ENCODE assay signal across 9 mouse cellular contexts in genomic region chr7:16950861-16951635, GRCm38 (mm10). TPM values are rescaled to one million over a fixed set of nuclear protein-coding genes. Genes with fewer than 3 reads are reported as not detected.
DNase-seq lines count a peak whose midpoint lies in the region; ATAC-seq and TF ChIP-seq lines count a peak whose summit lies in the region.
"Had no signal": no experiment of that assay in that cellular context is flagged by ENCODE, and none has a peak within 500 bp of the region (broad histone marks: within the 10 kb centered on the region; RNA-seq: fewer than 3 reads in every experiment).

No protein-coding gene starts in this region.

- peak; percentile 91 for ATAC-seq in CD4-positive, CD25-positive, alpha-beta regulatory T cell, adult 4 months
- peak; percentile 81 for ATAC-seq in forebrain, embryonic 11.5 days (replicated peaks; ENCODE audit: low FRiP score)
- peak; percentile 50 for ATAC-seq in heart, embryonic 16.5 days (replicated peaks; ENCODE audit: extremely low read depth, insufficient read depth, low FRiP score)
- peak; percentile 81 for ATAC-seq in liver, postnatal 0 days
- peak; percentile 63 for ATAC-seq in neural tube, embryonic 14.5 days (ENCODE audit: low read depth)

- no peaks in the 10 kb centered on the region for H3K36me3 ChIP-seq in forebrain, embryonic 11.5 days (ENCODE audit: control insufficient read depth, insufficient read depth, low read length)
- no peaks in the 10 kb centered on the region for H3K36me3 ChIP-seq in heart, embryonic 16.5 days (ENCODE audit: control insufficient read depth, insufficient read depth)
- H3K36me3 ChIP-seq in liver, postnatal 0 days (replicated peaks; ENCODE audit: insufficient read depth, low read length), result no peaks in the 10 kb centered on the region
- H3K36me3 ChIP-seq in neural tube, embryonic 14.5 days (ENCODE audit: control insufficient read depth, insufficient read depth, low read length), result no peaks in the 10 kb centered on the region
- no peaks in the 10 kb centered on the region; the same call in 1 of the 2 replicates for H3K36me3 ChIP-seq in testis, adult 2 months (ENCODE audit: control insufficient read depth, insufficient read depth, low read length)

- no peak overlapping the region for H3K9ac ChIP-seq in forebrain, embryonic 11.5 days (ENCODE audit: low read length)
- H3K9ac ChIP-seq in heart, embryonic 16.5 days (ENCODE audit: low read length), result no peak overlapping the region
- H3K9ac ChIP-seq in liver, postnatal 0 days (replicated peaks), result no peak overlapping the region
- H3K9ac ChIP-seq in neural tube, embryonic 14.5 days (replicated peaks; ENCODE audit: low read depth, low read length), result no peak overlapping the region

- TF ChIP-seq CTCF in liver, postnatal 0 days (IDR thresholded peaks at IDR 0.05; ENCODE audit: low read depth), result peak; percentile 85
- TF ChIP-seq CTCF in testis, adult 2 months (IDR thresholded peaks at IDR 0.05; ENCODE audit: control insufficient read depth, insufficient read depth, insufficient replicate concordance, low read depth, low read length), result peak; percentile 65; the same call in 1 of the 2 replicates

- peaks cover 19% of the 10 kb centered on the region for H3K4me1 ChIP-seq in forebrain, embryonic 11.5 days (replicated peaks; ENCODE audit: control insufficient read depth, insufficient read depth, low read length)
- H3K4me1 ChIP-seq in heart, embryonic 16.5 days (ENCODE audit: control insufficient read depth, insufficient read depth, low read length), result peaks cover 32% of the 10 kb centered on the region
- H3K4me1 ChIP-seq in liver, postnatal 0 days (ENCODE audit: insufficient read depth), result peaks cover 11% of the 10 kb centered on the region
- H3K4me1 ChIP-seq in neural tube, embryonic 14.5 days (ENCODE audit: control insufficient read depth, insufficient read depth, low read length), result peaks cover 30% of the 10 kb centered on the region
- peaks cover 26% of the 10 kb centered on the region for H3K4me1 ChIP-seq in testis, adult 2 months (ENCODE audit: control insufficient read depth, insufficient read depth, low read length)

- no peak overlapping the region for H3K4me2 ChIP-seq in forebrain, embryonic 11.5 days (ENCODE audit: low read depth, low read length, severe bottlenecking)
- H3K4me2 ChIP-seq in heart, embryonic 16.5 days (ENCODE audit: low read depth, low read length), result peak overlapping the region; percentile 37; the same call in 1 of the 2 replicates
- no peak overlapping the region for H3K4me2 ChIP-seq in liver, postnatal 0 days (ENCODE audit: low read depth, low read length)
- H3K4me2 ChIP-seq in neural tube, embryonic 14.5 days (ENCODE audit: low read depth, low read length), result no peak overlapping the region

- TF ChIP-seq EP300 in liver, postnatal 0 days (IDR thresholded peaks at IDR 0.05; ENCODE audit: low read depth), result no peak

- no peak overlapping the region for H3K27ac ChIP-seq in forebrain, embryonic 11.5 days (ENCODE audit: low read depth, low read length)
- no peak overlapping the region for H3K27ac ChIP-seq in heart, embryonic 16.5 days (ENCODE audit: low read length)
- no peak overlapping the region for H3K27ac ChIP-seq in liver, postnatal 0 days (ENCODE audit: low read depth)
- H3K27ac ChIP-seq in neural tube, embryonic 14.5 days (ENCODE audit: low read depth, low read length), result peak overlapping the region; percentile 52; the same call in 1 of the 2 replicates
- H3K27ac ChIP-seq in testis, adult 2 months (ENCODE audit: control insufficient read depth, insufficient read depth, low read depth, low read length), result peak overlapping the region; percentile 94

- H3K27me3 ChIP-seq in forebrain, embryonic 11.5 days (ENCODE audit: control insufficient read depth, insufficient read depth, low read length), result peaks cover 35% of the 10 kb centered on the region
- H3K27me3 ChIP-seq in heart, embryonic 16.5 days (ENCODE audit: control insufficient read depth, insufficient read depth, low read length), result peaks cover 24% of the 10 kb centered on the region
- H3K27me3 ChIP-seq in liver, postnatal 0 days (ENCODE audit: insufficient read depth, low read length), result peaks cover 40% of the 10 kb centered on the region
- H3K27me3 ChIP-seq in neural tube, embryonic 14.5 days (ENCODE audit: control insufficient read depth, insufficient read depth, low read length), result no peaks in the 10 kb centered on the region
- no peaks in the 10 kb centered on the region for H3K27me3 ChIP-seq in testis, adult 2 months (ENCODE audit: control insufficient read depth, insufficient read depth, low read length)

- H3K4me3 ChIP-seq in forebrain, embryonic 11.5 days (ENCODE audit: low read depth, low read length), result no peak overlapping the region
- H3K4me3 ChIP-seq in heart, embryonic 16.5 days (ENCODE audit: low read length), result no peak overlapping the region
- no peak overlapping the region for H3K4me3 ChIP-seq in liver, postnatal 0 days (ENCODE audit: low read depth, low read length)
- H3K4me3 ChIP-seq in neural tube, embryonic 14.5 days (ENCODE audit: low read depth, low read length), result no peak overlapping the region
- H3K4me3 ChIP-seq in testis, adult 2 months (ENCODE audit: control insufficient read depth, low read depth, low read length), result peak overlapping the region; percentile 96
- H3K4me3 ChIP-seq: erythroblast, embryonic 14.5 days had no signal

- no peak for TF ChIP-seq POLR2A in testis, adult 2 months (IDR thresholded peaks at IDR 0.05; ENCODE audit: control insufficient read depth, low read depth, low read length)

- no peaks in the 10 kb centered on the region for H3K9me3 ChIP-seq in forebrain, embryonic 11.5 days (ENCODE audit: control insufficient read depth, low read length)
- H3K9me3 ChIP-seq in heart, embryonic 16.5 days (replicated peaks; ENCODE audit: control insufficient read depth, low read length), result no peaks in the 10 kb centered on the region
- H3K9me3 ChIP-seq in liver, postnatal 0 days (ENCODE audit: low read length), result no peaks in the 10 kb centered on the region
- no peaks in the 10 kb centered on the region for H3K9me3 ChIP-seq in neural tube, embryonic 14.5 days (ENCODE audit: control insufficient read depth, low read length)

- DNase-seq in brain, adult 2 months (ENCODE audit: low read depth, low spot score), result peak; percentile 94
- DNase-seq in forebrain, embryonic 11.5 days (ENCODE audit: low spot score), result peak; percentile 92
- peak; percentile 77 to 78 for DNase-seq in kidney, postnatal 25 days
- DNase-seq in liver, postnatal 0 days, result peak; percentile 82

- WGBS in forebrain, embryonic 11.5 days, result 29% methylated on average over 18 of the region's 18 CpGs
- WGBS in heart, embryonic 16.5 days, result 18% methylated on average over 18 of the region's 18 CpGs
- WGBS in liver, postnatal 0 days (ENCODE audit: insufficient replicate concordance), result 23% methylated on average over 18 of the region's 18 CpGs
- 26% methylated on average over 18 of the region's 18 CpGs for WGBS in neural tube, embryonic 14.5 days

RNA-seq across cellular contexts. Expression of gene Pnmal2, which starts 6.6 kb away (rescaled TPM):
- not detected for polyA plus RNA-seq in CD4-positive, CD25-positive, alpha-beta regulatory T cell, adult 4 months (2017; shearing (Covaris generic))
- polyA plus RNA-seq in forebrain, embryonic 11.5 days (2014; fragmentation: Nextera tagmentation; extraction: Ambion mirVana), result 12.3 and 13.0 TPM in 2 replicates
- polyA plus RNA-seq in heart, embryonic 16.5 days (2015; fragmentation: Nextera tagmentation; extraction: Ambion mirVana), result 5.6 and 6.0 TPM in 2 replicates
- polyA plus RNA-seq in liver, postnatal 0 days (2015; fragmentation: Nextera tagmentation; extraction: Ambion mirVana), result 0.06 and 0.09 TPM in 2 replicates
- 68.1 and 92.1 TPM in 2 replicates for polyA plus RNA-seq in neural tube, embryonic 14.5 days (2014; fragmentation: Nextera tagmentation; extraction: Ambion mirVana)
- polyA plus RNA-seq in testis, adult 2 months (2012; rRNA removed), result 34.2 and 41.6 TPM in 2 replicates
- polyA plus RNA-seq: erythroblast, embryonic 14.5 days had no signal

RNA-seq across cellular contexts. Expression of gene Pnmal1, which starts 8.4 kb away (rescaled TPM):
- not detected for polyA plus RNA-seq in CD4-positive, CD25-positive, alpha-beta regulatory T cell, adult 4 months (2017; shearing (Covaris generic))
- 20.4 and 22.7 TPM in 2 replicates for polyA plus RNA-seq in forebrain, embryonic 11.5 days (2014; fragmentation: Nextera tagmentation; extraction: Ambion mirVana)
- 0.09 TPM in 2 replicates for polyA plus RNA-seq in heart, embryonic 16.5 days (2015; fragmentation: Nextera tagmentation; extraction: Ambion mirVana)
- polyA plus RNA-seq in liver, postnatal 0 days (2015; fragmentation: Nextera tagmentation; extraction: Ambion mirVana), result 0.02 and 0.04 TPM in 2 replicates
- polyA plus RNA-seq in neural tube, embryonic 14.5 days (2014; fragmentation: Nextera tagmentation; extraction: Ambion mirVana), result 60.1 and 60.7 TPM in 2 replicates
- 7.6 and 7.8 TPM in 2 replicates for polyA plus RNA-seq in testis, adult 2 months (2012; rRNA removed)
- polyA plus RNA-seq: erythroblast, embryonic 14.5 days had no signal

RNA-seq across cellular contexts. Expression of gene Calm3, which starts 27.1 kb away (rescaled TPM):
- polyA plus RNA-seq in CD4-positive, CD25-positive, alpha-beta regulatory T cell, adult 4 months (2017; shearing (Covaris generic)), result 100 to 1,000 TPM in 1 of 2 experiments, 10 to 100 TPM in 1; 48.5 to 103 TPM
- 276 and 285 TPM in 2 replicates for polyA plus RNA-seq in forebrain, embryonic 11.5 days (2014; fragmentation: Nextera tagmentation; extraction: Ambion mirVana)
- polyA plus RNA-seq in heart, embryonic 16.5 days (2015; fragmentation: Nextera tagmentation; extraction: Ambion mirVana), result 112 and 128 TPM in 2 replicates
- 58.8 and 60.3 TPM in 2 replicates for polyA plus RNA-seq in liver, postnatal 0 days (2015; fragmentation: Nextera tagmentation; extraction: Ambion mirVana)
- 412 and 503 TPM in 2 replicates for polyA plus RNA-seq in neural tube, embryonic 14.5 days (2014; fragmentation: Nextera tagmentation; extraction: Ambion mirVana)
- polyA plus RNA-seq in testis, adult 2 months (2012; rRNA removed), result 433 and 509 TPM in 2 replicates

RNA-seq across cellular contexts. Expression of gene Gm42372, which starts 31.8 kb away (rescaled TPM):
- 1 to 10 TPM; 4.8 to 4.9 TPM for polyA plus RNA-seq in CD4-positive, CD25-positive, alpha-beta regulatory T cell, adult 4 months (2017; shearing (Covaris generic))
- 1.4 and 1.8 TPM in 2 replicates for polyA plus RNA-seq in forebrain, embryonic 11.5 days (2014; fragmentation: Nextera tagmentation; extraction: Ambion mirVana)
- 0.07 and 0.09 TPM in 2 replicates for polyA plus RNA-seq in heart, embryonic 16.5 days (2015; fragmentation: Nextera tagmentation; extraction: Ambion mirVana)
- polyA plus RNA-seq in liver, postnatal 0 days (2015; fragmentation: Nextera tagmentation; extraction: Ambion mirVana), result not detected in 2 replicates
- polyA plus RNA-seq in neural tube, embryonic 14.5 days (2014; fragmentation: Nextera tagmentation; extraction: Ambion mirVana), result 7.4 and 10.1 TPM in 2 replicates
- 1.8 and 2.4 TPM in 2 replicates for polyA plus RNA-seq in testis, adult 2 months (2012; rRNA removed)
- polyA plus RNA-seq: erythroblast, embryonic 14.5 days had no signal

RNA-seq across cellular contexts. Expression of gene Ccdc8, which starts 41.5 kb away (rescaled TPM):
- polyA plus RNA-seq in CD4-positive, CD25-positive, alpha-beta regulatory T cell, adult 4 months (2017; shearing (Covaris generic)), result under 1 TPM in 1 of 2 experiments, not detected in 1; 0.20 TPM
- 19.0 and 19.5 TPM in 2 replicates for polyA plus RNA-seq in forebrain, embryonic 11.5 days (2014; fragmentation: Nextera tagmentation; extraction: Ambion mirVana)
- 45.1 and 47.4 TPM in 2 replicates for polyA plus RNA-seq in heart, embryonic 16.5 days (2015; fragmentation: Nextera tagmentation; extraction: Ambion mirVana)
- 1.1 and 1.3 TPM in 2 replicates for polyA plus RNA-seq in liver, postnatal 0 days (2015; fragmentation: Nextera tagmentation; extraction: Ambion mirVana)
- 2.3 and 5.6 TPM in 2 replicates for polyA plus RNA-seq in neural tube, embryonic 14.5 days (2014; fragmentation: Nextera tagmentation; extraction: Ambion mirVana)
- polyA plus RNA-seq in testis, adult 2 months (2012; rRNA removed), result 1.6 TPM in 2 replicates

Comparison
In these comparisons a context has a peak if more than half of its experiments do, and no peak if none do; other contexts are left out.
1. H3K27ac ChIP-seq: peak in neural tube, embryonic 14.5 days (single experiment) and testis, adult 2 months (single experiment); none in forebrain, embryonic 11.5 days (single experiment), heart, embryonic 16.5 days (single experiment) and liver, postnatal 0 days (single experiment).
2. Peak in every context shown above with its lines, with median percentiles within 50 percentile points of each other: ATAC-seq and DNase-seq.